Mouse (Mus musculus) liver, embryonic 13.5 days (tissue): ENCODE measurements around the gene Ucn. TPM values are rescaled to one million over a fixed set of nuclear protein-coding genes. Genes with fewer than 3 reads are reported as not detected.

ENCODE experiments used
- ATAC-seq: fragments of 200-750 bp; cut with Nextera tagmentation; 2 replicates; pipeline ENCODE4 v1.8.0; 2017; ENCODE audit warnings: low read depth, mild to moderate bottlenecking, moderate number of reproducible peaks, moderate library complexity
- DNase-seq: peaks from one replicate; pipeline ENCODE4 v3.0.0; 2022
- H3K27ac ChIP-seq: fragments of 300-500 bp; sonication (generic); 2 replicates; pipeline ENCODE4 v1.5.1; 2015; ENCODE audit warnings: moderate library complexity, mild to moderate bottlenecking, inconsistent platforms
- H3K27me3 ChIP-seq: fragments of 300-500 bp; sonication (generic); 2 replicates; pipeline ENCODE4 v1.6.1; 2015; ENCODE audit warnings: mild to moderate bottlenecking, inconsistent platforms
- H3K36me3 ChIP-seq: fragments of 300-500 bp; sonication (generic); 2 replicates; pipeline ENCODE4 v1.6.1; 2015; ENCODE audit warnings: mild to moderate bottlenecking, inconsistent platforms
- H3K4me1 ChIP-seq: fragments of 300-500 bp; sonication (generic); replicated peaks from 2 replicates; pipeline ENCODE4 v1.6.1; 2015; ENCODE audit warnings: inconsistent platforms
- H3K4me2 ChIP-seq: fragments of 300-500 bp; sonication (generic); 2 replicates; pipeline ENCODE4 v1.6.1; 2015; ENCODE audit warnings: inconsistent platforms, mild to moderate bottlenecking, moderate library complexity
- H3K4me3 ChIP-seq: fragments of 300-500 bp; sonication (generic); replicated peaks from 2 replicates; pipeline ENCODE4 v1.5.1; 2015; ENCODE audit warnings: mild to moderate bottlenecking, inconsistent platforms
- H3K9ac ChIP-seq: fragments of 300-500 bp; sonication (generic); 2 replicates; pipeline ENCODE4 v1.6.1; 2015; ENCODE audit warnings: mild to moderate bottlenecking, inconsistent platforms
- H3K9me3 ChIP-seq: fragments of 300-500 bp; sonication (generic); replicated peaks from 2 replicates; pipeline ENCODE4 v1.6.1; 2016; ENCODE audit warnings: inconsistent platforms
- WGBS: fragments of 180-500 bp; shearing (Covaris S2); methylation state at CpG from one replicate; pipeline ENCODE4 v1.1.7; 2015; ENCODE audit not compliant: insufficient replicate concordance; 5-methylcytosine and 5-hydroxymethylcytosine counted together
- polyA plus RNA-seq: library from polyadenylated mRNA; unstranded; fragments of >200 nt; fragmentation: Nextera tagmentation; extraction: Ambion mirVana; gene quantifications from 2 replicates; pipeline ENCODE4 v1.2.1, GENCODE M21; 2015

Gene Ucn
- polyA plus RNA-seq, 1 experiment from 2014 or later, result not detected

- H3K36me3 ChIP-seq, result peaks cover 10% of the 10 kb centered on the region
- ATAC-seq, result no peak
These were observed 13.1 kb upstream of the Ucn start for GRCm38 (mm10) chr5:31151746-31152145.

GRCm38 (mm10) chr5:31149781-31150180, 11.2 kb upstream of the Ucn start:
- WGBS, result 79% methylated on average over 4 of the region's 4 CpGs
- H3K9me3 ChIP-seq, result no peaks in the 10 kb centered on the region
- peaks cover 7% of the 10 kb centered on the region for H3K36me3 ChIP-seq
- DNase-seq (no peak), ATAC-seq (no peak)
- H3K27me3 ChIP-seq, result no peaks in the 10 kb centered on the region
- H3K27ac ChIP-seq, result no peak overlapping the region
- no peak overlapping the region for H3K9ac ChIP-seq
- H3K4me3 ChIP-seq, result no peak overlapping the region
- H3K4me2 ChIP-seq, result no peak overlapping the region
- H3K4me1 ChIP-seq, result peaks cover 23% of the 10 kb centered on the region

More at GRCm38 (mm10) chr5:31151746-31152145, 13.1 kb upstream of the Ucn start:
- peaks cover 26% of the 10 kb centered on the region for H3K4me1 ChIP-seq
- H3K4me2 ChIP-seq, result no peak overlapping the region
- H3K9me3 ChIP-seq, result no peaks in the 10 kb centered on the region
- no peak for DNase-seq
- WGBS, result 80% methylated on average over 3 of the region's 3 CpGs
- H3K27ac ChIP-seq, result no peak overlapping the region
- no peaks in the 10 kb centered on the region for H3K27me3 ChIP-seq
- no peak overlapping the region for H3K9ac ChIP-seq
- no peak overlapping the region for H3K4me3 ChIP-seq

- peaks cover 66% of the 10 kb centered on the region for H3K27me3 ChIP-seq
- no peak overlapping the region for H3K4me3 ChIP-seq
- no peak overlapping the region for H3K4me2 ChIP-seq
- 0 out of 2 replicates have a peak, but pooled peaks cover under 1% of the 10 kb centered on the region for H3K36me3 ChIP-seq
- H3K9me3 ChIP-seq, result no peaks in the 10 kb centered on the region
- 0 out of 2 replicates have a peak, but pooled peaks cover 2% of the 10 kb centered on the region for H3K4me1 ChIP-seq
- DNase-seq, result no peak
- no peak for ATAC-seq
- H3K27ac ChIP-seq, result no peak overlapping the region
- no peak overlapping the region for H3K9ac ChIP-seq
- WGBS, result 12% methylated on average over 9 of the region's 9 CpGs
These were observed 368 bp upstream of the Ucn start for GRCm38 (mm10) chr5:31138968-31139425.

- H3K36me3 ChIP-seq, result no peaks in the 10 kb centered on the region
- H3K4me1 ChIP-seq, result 0 out of 2 replicates have a peak, but pooled peaks cover 2% of the 10 kb centered on the region
- H3K9ac ChIP-seq, result no peak overlapping the region
- 3% methylated on average over 13 of the region's 13 CpGs for WGBS
- no peaks in the 10 kb centered on the region for H3K9me3 ChIP-seq
- H3K27ac ChIP-seq, result no peak overlapping the region
- H3K27me3 ChIP-seq, result peaks cover 74% of the 10 kb centered on the region
- no peak overlapping the region for H3K4me2 ChIP-seq
- DNase-seq, result no peak
- no peak overlapping the region for H3K4me3 ChIP-seq
- ATAC-seq, result no peak
These were observed 971 bp downstream of the Ucn start for GRCm38 (mm10) chr5:31137658-31138057.

- no peak overlapping the region for H3K27ac ChIP-seq
- H3K4me3 ChIP-seq, result no peak overlapping the region
- 0 out of 2 replicates have a peak, but pooled peaks cover 2% of the 10 kb centered on the region for H3K4me1 ChIP-seq
- no peaks in the 10 kb centered on the region for H3K36me3 ChIP-seq
- DNase-seq (no peak), ATAC-seq (no peak)
- H3K9me3 ChIP-seq, result no peaks in the 10 kb centered on the region
- H3K4me2 ChIP-seq, result no peak overlapping the region
- H3K9ac ChIP-seq, result no peak overlapping the region
- WGBS, result 4% methylated on average over 33 of the region's 33 CpGs
- H3K27me3 ChIP-seq, result peaks cover 81% of the 10 kb centered on the region
These were observed 1.8 kb downstream of the Ucn start for GRCm38 (mm10) chr5:31136730-31137424.

GRCm38 (mm10) chr5:31126050-31126449, 12.6 kb downstream of the Ucn start:
- Histone ChIP-seq H3K9me3 (no peaks in the 10 kb centered on the region), H3K4me1 (no peaks in the 10 kb centered on the region), H3K4me3 (no peak overlapping the region), H3K27ac (no peak overlapping the region), H3K4me2 (no peak overlapping the region), H3K27me3 (peaks cover 18% of the 10 kb centered on the region; the same call in 1 of the 2 replicates), H3K36me3 (no peaks in the 10 kb centered on the region), H3K9ac (no peak overlapping the region)
- DNase-seq (no peak), ATAC-seq (no peak)
- 28% methylated on average over 5 of the region's 5 CpGs for WGBS

GRCm38 (mm10) chr5:31123481-31123880, 15.1 kb downstream of the Ucn start:
- ATAC-seq (no peak), DNase-seq (no peak)
- no peaks in the 10 kb centered on the region for H3K9me3 ChIP-seq
- 53% methylated on average over 2 of the region's 2 CpGs for WGBS
- H3K27ac ChIP-seq, result no peak overlapping the region
- H3K4me2 ChIP-seq, result no peak overlapping the region
- no peaks in the 10 kb centered on the region for H3K4me1 ChIP-seq
- H3K4me3 ChIP-seq, result no peak overlapping the region
- no peak overlapping the region for H3K9ac ChIP-seq
- H3K36me3 ChIP-seq, result no peaks in the 10 kb centered on the region
- H3K27me3 ChIP-seq, result no peaks in the 10 kb centered on the region

GRCm38 (mm10) chr5:31121111-31121510, 17.5 kb downstream of the Ucn start:
- no peak for ATAC-seq
- WGBS, result 35% methylated on average over 8 of the region's 8 CpGs

GRCm38 (mm10) chr5:31116912-31117311, 21.7 kb downstream of the Ucn start:
- Histone ChIP-seq H3K9me3 (no peaks in the 10 kb centered on the region), H3K36me3 (no peaks in the 10 kb centered on the region), H3K4me1 (no peaks in the 10 kb centered on the region), H3K9ac (no peak overlapping the region), H3K27ac (no peak overlapping the region), H3K4me2 (no peak overlapping the region), H3K27me3 (peaks cover 17% of the 10 kb centered on the region), H3K4me3 (no peak overlapping the region)
- 31% methylated on average over 10 of the region's 10 CpGs for WGBS
- ATAC-seq (no peak), DNase-seq (no peak)

More at GRCm38 (mm10) chr5:31121111-31121510, 17.5 kb downstream of the Ucn start:
- no peak overlapping the region for H3K4me3 ChIP-seq
- no peaks in the 10 kb centered on the region for H3K9me3 ChIP-seq
- H3K4me2 ChIP-seq, result no peak overlapping the region
- no peak overlapping the region for H3K9ac ChIP-seq
- H3K27me3 ChIP-seq, result peaks cover 12% of the 10 kb centered on the region
- no peaks in the 10 kb centered on the region for H3K4me1 ChIP-seq
- no peaks in the 10 kb centered on the region for H3K36me3 ChIP-seq
- H3K27ac ChIP-seq, result no peak overlapping the region
- DNase-seq, result no peak

GRCm38 (mm10) chr5:31116354-31116753, 22.3 kb downstream of the Ucn start, which contains the start of gene Trim54:
Trim54 (plus strand) TSS chr5:31116712.
- ATAC-seq, result no peak
- Histone ChIP-seq H3K4me3 (no peak within 1 kb of the TSS), H3K9me3 (no peaks in the 10 kb centered on the region), H3K27ac (no peak within 1 kb of the TSS), H3K4me1 (no peaks in the 10 kb centered on the region), H3K9ac (no peak within 1 kb of the TSS), H3K27me3 (peaks cover 17% of the 10 kb centered on the region), H3K4me2 (no peak within 1 kb of the TSS), H3K36me3 (no peaks in the 10 kb centered on the region)
- DNase-seq, result no peak
- 18% methylated on average over 3 of the region's 3 CpGs for WGBS

- no peak overlapping the region for H3K9ac ChIP-seq
- peaks cover 12% of the 10 kb centered on the region; the same call in 1 of the 2 replicates for H3K27me3 ChIP-seq
- no peaks in the 10 kb centered on the region for H3K36me3 ChIP-seq
- H3K27ac ChIP-seq, result no peak overlapping the region
- H3K4me1 ChIP-seq, result no peaks in the 10 kb centered on the region
- no peaks in the 10 kb centered on the region for H3K9me3 ChIP-seq
- DNase-seq, result no peak
- WGBS, result 16% methylated on average over 7 of the region's 7 CpGs
- H3K4me2 ChIP-seq, result no peak overlapping the region
- H3K4me3 ChIP-seq, result no peak overlapping the region
- no peak for ATAC-seq
These were observed 27.8 kb downstream of the Ucn start for GRCm38 (mm10) chr5:31110781-31111180.

- H3K4me3 ChIP-seq, result no peak within 1 kb of the TSS
- no peak within 1 kb of the TSS for H3K9ac ChIP-seq
- H3K9me3 ChIP-seq, result no peaks in the 10 kb centered on the region
- peaks cover 21% of the 10 kb centered on the region for H3K27me3 ChIP-seq
- no peaks in the 10 kb centered on the region for H3K4me1 ChIP-seq
- DNase-seq, result no peak
- no peaks in the 10 kb centered on the region for H3K36me3 ChIP-seq
- no peak within 1 kb of the TSS for H3K4me2 ChIP-seq
- no peak within 1 kb of the TSS for H3K27ac ChIP-seq
- no peak for ATAC-seq
- WGBS, result 78% methylated on average over 18 of the region's 18 CpGs
These were observed 30.6 kb downstream of the Ucn start, which contains the start of gene Slc30a3 for GRCm38 (mm10) chr5:31108000-31108490. Slc30a3 (minus strand) TSS chr5:31108237.
